Mouse (Mus musculus) MN1 (cell line): ENCODE results near the gene Tut4.

Experiments
- DNase-seq: peaks from one replicate; pipeline ENCODE4 v3.0.0-alpha.2; 2016; ENCODE audit warnings: low spot score

Gene Tut4

DNA sequence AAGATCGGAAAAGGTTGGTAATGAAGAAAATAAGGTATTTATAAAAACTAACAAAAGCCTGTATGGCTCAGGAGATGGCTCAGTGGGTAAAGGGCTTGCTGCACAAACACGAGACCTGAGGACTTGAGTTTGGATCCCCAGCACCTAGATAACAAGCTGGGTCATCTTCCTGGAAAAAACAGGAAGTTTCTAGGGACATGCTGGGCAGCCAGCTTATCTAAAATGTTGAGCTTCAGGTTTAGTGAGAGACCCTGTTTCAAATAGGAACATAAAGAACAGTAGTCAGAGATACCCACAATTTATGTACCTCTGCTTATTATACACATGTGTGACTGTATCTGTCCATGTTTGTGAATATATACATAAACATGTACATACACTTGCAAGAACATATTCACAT, 43.8 kb downstream of the Tut4 start:
- no peak for DNase-seq

DNA sequence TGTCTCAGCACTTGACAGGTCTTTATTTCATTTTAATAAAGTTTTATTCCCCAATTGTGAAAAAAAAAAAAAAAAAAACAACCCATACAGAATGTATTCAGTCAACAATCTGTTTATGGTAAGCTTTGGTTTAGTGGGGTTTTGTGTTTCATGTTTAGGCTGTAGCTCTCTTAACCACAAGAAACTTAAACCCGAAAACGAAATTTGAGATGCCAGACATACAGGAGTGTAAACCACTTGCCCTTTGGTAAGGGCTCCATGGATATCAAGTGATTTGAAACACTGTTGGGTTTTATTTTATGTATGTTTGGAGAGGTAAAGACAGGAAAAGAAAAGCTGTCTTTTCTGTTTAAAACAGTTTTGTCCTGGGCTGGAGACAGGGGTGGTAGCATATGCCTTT, 80.5 kb downstream of the Tut4 start:
- no peak for DNase-seq

DNA sequence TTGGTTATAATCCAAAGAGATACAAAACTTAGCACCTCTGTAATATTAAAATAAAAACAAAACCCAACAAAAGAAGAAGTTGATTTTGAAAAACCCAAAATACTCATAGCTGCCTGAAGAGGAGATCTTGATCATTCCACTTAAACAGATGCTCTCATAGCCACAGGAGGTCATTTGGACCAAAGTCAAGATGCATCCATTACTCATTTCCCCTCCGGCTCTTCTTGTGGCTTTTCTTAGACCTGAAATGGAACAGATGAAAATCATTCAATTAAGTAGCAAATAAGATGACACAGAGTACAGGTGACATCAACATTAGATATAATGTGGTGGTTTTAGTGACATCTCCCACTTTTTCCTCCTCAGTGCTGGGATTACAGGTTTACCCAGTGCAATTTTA, 105.8 kb downstream of the Tut4 start:
- peak; percentile 45 for DNase-seq

DNA sequence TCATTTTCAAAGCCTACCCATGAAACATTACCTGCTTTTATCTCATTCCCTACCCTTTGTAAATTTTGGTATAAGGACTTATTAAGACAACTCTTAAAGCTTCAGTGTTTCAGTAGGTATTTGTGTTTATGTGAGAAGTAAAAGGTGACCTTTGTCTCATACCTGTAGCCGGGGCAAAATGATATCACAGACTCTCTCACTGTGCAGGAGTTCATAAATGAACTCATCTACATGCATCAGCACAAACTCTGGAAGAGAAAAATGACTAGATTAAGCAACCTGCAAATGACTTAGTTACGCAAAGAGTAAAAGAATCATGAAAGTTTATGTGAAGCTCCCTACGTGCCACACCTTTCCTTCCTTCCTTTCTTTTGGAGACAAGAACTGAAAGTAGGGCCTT, 113.4 kb downstream of the Tut4 start:
- DNase-seq, result no peak

DNA sequence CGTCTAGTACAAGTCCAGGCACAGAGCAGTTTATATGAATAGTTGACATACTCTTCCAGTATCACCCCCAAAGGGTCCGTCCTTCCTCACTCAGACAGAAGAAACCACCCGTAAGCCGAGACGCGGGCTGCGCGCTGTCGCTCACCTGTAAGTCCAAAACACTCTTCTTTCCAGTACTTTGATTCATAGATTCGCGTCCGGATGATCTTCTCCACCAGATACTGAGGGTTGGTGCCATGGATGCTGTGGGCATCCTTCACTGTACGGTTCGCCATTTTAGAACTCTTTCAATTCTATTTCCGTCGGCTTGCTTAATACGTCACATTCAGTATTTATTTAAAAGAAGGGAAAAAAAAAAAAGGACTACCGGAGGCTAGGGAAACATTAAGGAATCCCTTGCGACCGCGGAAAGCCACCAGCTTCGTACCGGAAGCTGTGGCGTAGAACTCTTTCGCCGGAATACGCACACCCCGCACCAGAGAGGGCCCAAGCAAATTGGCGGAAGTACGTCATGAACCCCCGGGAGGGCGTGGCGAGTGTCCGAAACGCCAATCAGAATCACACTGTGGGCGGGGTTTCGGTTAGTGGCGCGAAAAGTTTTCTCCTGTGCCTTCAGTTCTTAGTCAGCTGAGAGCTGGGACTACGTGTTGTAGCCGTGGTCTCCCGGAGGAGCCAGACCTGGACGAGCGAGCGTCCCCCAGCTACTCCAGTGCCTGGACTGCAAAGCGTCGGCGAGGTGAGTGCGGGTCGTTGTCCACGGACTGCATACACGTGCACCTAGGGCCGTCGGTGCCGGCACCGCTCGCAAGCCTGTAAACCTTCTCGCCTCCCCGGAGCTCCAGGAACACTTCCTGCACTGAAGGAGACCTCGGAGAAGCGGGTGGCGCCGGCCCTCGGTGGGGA, 119.9 kb downstream of the Tut4 start, which contains the start of the genes Prpf38a and Orc1:
TSS of gene Prpf38a (minus strand) at position 497 of the 903 bp plus-strand sequence.
TSS of gene Orc1 (plus strand) at position 584 of the 903 bp plus-strand sequence.
- peak; percentile 94 for DNase-seq

DNA sequence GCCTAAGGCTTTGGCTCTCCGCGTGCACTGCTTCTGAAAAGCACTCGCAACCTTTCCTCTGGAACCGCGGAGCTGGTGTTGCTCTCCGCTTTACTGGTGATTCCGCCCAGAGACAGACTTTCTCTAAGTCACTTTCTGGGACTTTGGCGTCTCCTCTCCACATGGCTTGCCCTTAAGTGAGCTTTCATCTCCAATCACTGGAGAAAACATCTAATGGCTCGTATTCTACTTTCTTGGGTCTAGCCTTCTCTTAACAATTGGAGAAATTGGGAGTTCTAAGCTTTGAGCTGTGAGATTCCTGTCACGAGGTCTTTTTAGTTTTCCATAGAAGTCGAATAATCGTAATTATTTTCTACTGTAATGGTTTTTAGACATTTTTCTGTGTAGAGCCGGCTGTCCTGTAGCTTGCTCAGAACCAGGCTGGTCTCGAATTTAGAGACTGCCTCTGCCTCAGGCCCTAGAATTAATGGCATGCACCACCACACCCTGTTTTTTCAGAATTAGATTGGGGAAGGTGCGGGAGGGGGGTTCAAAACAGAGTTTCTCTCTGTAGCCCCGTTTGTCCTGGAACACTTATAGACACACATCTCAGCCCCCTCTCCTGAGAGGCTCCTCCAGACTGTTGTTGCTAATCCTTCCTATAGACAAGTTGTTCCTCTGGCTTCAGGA, 120.7 kb downstream of the Tut4 start:
- peak; percentile 18 for DNase-seq

DNA sequence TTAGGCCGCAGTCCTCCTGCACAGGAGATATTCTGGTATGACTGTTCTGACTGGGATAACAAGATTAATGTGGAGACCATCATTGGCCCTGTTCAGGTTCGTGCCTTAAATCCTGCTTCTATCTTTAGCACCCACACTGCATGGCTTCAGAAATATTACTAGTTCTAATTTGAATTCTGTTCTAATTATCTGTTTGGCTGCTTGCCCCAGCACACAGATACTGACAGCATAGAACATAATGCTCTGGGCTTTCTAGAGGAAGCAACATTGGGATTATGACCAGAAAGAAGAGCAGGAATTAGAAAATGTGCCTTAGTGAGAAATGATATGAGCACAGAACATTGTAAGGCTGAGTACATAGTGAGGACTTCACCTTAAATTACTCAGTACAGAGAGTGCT, 134.2 kb downstream of the Tut4 start:
- no peak for DNase-seq

DNA sequence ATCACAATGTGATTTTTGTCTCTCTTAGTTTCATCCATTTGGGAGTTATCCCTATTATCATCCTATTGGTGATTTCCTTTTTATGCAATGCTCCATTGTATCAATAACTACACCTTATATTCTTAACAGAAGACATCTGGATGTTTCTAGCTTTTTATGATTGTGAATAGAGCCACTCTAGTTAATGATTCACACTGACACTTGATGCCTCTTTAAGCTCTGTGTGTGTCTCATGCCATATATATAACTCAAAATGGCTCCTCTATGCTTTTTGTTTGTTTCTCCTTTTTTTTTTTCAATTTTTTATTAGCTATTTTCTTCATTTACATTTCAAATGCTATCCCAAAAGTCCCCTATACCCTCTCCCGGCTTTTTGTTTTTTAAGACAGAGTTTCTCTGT, 136.6 kb downstream of the Tut4 start:
- DNase-seq, result no peak

DNA sequence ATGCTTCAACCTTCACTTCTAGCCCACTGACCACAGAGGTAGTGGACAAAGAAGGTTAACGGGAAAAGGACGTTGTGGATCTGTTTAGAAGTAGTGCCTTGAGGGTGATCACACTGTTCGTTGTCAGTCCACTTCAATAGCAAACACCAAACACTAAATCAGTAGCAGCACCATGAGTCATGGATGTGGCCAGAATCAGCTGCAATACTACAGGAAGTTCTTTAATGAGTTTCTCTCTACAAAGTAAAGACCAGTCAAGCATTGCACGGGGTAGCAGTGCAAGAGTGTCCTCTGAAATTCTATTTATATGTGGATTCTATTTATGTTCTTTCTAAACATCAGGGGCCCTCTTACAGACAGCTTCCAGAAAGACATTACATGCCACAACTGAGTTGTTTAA, 139.1 kb downstream of the Tut4 start:
- no peak for DNase-seq

DNA sequence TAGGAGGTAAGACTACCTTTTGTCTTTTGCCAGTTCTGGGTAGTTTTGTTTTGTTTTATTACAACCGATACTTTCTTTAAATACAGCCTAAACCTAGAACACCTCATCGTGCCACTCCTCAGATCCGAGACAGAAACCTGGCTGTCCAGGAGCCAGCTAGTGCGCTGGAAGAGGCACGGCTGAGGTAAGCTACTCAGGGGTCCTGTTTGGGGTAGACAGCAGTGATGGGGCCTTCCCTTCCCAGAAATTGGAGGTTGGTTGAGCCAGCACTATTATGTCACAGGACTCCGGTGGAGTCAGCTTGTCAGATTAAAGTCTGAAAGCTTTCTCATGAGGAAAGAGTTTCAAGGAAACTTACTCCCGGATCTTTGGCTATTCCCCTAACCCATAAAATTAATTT, 142.6 kb downstream of the Tut4 start:
- DNase-seq, result no peak

DNA sequence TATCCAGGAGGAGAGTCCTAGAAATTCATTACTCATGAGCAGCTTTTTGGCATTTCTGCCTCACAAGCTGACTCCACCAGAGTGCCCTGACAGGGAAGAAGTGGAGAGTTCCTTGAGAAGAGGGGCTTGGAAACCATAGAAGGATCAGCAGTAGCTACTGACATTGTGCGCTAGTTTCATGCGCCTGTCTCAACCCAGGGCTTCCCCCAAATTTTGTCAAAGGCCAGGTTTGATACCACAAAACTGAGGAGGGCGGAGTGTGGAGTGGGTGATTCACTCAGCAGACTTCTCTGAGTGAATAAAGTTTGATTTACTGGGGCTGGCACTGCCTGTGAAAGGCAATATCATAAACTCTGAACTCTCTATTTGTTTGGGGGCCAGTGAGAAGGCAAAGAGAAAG, 149.4 kb downstream of the Tut4 start:
- no peak for DNase-seq
